Mouse (Mus musculus) C2C12 (cell line): ENCODE data around the gene Socs1. TPM values are rescaled to one million over a fixed set of nuclear protein-coding genes. Genes with fewer than 3 reads are reported as not detected.

Source experiments
- H3K27me3 ChIP-seq: one replicate; pipeline ENCODE4 v1.6.1; 2011; ENCODE audit not compliant: control insufficient read depth, insufficient read depth, insufficient read length
- H3K36me3 ChIP-seq: one replicate; pipeline ENCODE4 v1.6.1; 2011; ENCODE audit not compliant: control insufficient read depth, insufficient read depth
- H3K4me3 ChIP-seq: one replicate; pipeline ENCODE4 v1.5.1; 2011; ENCODE audit warnings: mild to moderate bottlenecking, control low read depth; ENCODE audit not compliant: poor library complexity, insufficient read depth, severe bottlenecking
- H3K79me2 ChIP-seq: one replicate; pipeline ENCODE4 v1.6.1; 2011; ENCODE audit not compliant: control insufficient read depth, insufficient read depth
- H3K79me3 ChIP-seq: one replicate; pipeline ENCODE4 v1.6.1; 2011; ENCODE audit warnings: low read depth, control low read depth
- H3ac ChIP-seq: one replicate; pipeline ENCODE3; 2011; ENCODE audit warnings: low read depth; ENCODE audit not compliant: control insufficient read depth, insufficient read length
- CEBPB ChIP-seq: IDR thresholded peaks from one replicate; pipeline ENCODE4 v1.6.1; 2011; ENCODE audit warnings: low read depth, mild to moderate bottlenecking, control low read depth, moderate library complexity
- CTCF ChIP-seq: IDR thresholded peaks from one replicate; pipeline ENCODE4 v1.5.1; 2011; ENCODE audit not compliant: control insufficient read depth, insufficient read depth, insufficient read length
- FOSL1 ChIP-seq: IDR thresholded peaks from one replicate; pipeline ENCODE4 v1.8.0; 2011; ENCODE audit warnings: mild to moderate bottlenecking, low read length; ENCODE audit not compliant: poor library complexity, insufficient read depth, severe bottlenecking
- MAX ChIP-seq: IDR thresholded peaks from one replicate; pipeline ENCODE4 v1.6.1; 2011; ENCODE audit warnings: mild to moderate bottlenecking, control low read depth
- MYOD1 ChIP-seq: IDR thresholded peaks from one replicate; pipeline ENCODE4 v1.6.1; 2011; ENCODE audit warnings: low read depth; ENCODE audit not compliant: control insufficient read depth, insufficient read length
- MYOG ChIP-seq: IDR thresholded peaks from one replicate; pipeline ENCODE4 v1.6.1; 2011; ENCODE audit not compliant: control insufficient read depth, insufficient read length; ENCODE audit errors: extremely low read depth
- USF1 ChIP-seq: IDR thresholded peaks from one replicate; pipeline ENCODE4 v1.6.1; 2011; ENCODE audit warnings: low read depth, mild to moderate bottlenecking, control low read depth, moderate library complexity
- long read RNA-seq, 2 experiments: library from polyadenylated mRNA; unstranded; transcript quantifications; one replicate each; pipeline ENCODE4 v2.0.0; 2019 to 2020
- polyA plus RNA-seq: library from polyadenylated mRNA; unstranded; fragments of >200 nt; fragmentation: generic; extraction: Trizol; gene quantifications from one replicate; pipeline ENCODE4 v1.2.1, GENCODE M21; 2012; ENCODE audit warnings: missing spikeins

The Socs1 gene
- 4.6 TPM for polyA plus RNA-seq
- long read RNA-seq, experiment 1, partial matches to known transcripts, result 0 of 9 reads
- long read RNA-seq, experiment 1, other reads (novel, unspliced or antisense), result 5 of 9 reads
- long read RNA-seq, experiment 2, transcript Socs1-201 (2 exons, 2,785 nt), result major isoform, 11 of 14 reads
- long read RNA-seq, experiment 2, partial matches to known transcripts, result 0 of 14 reads
- long read RNA-seq, experiment 2, other reads (novel, unspliced or antisense), result 3 of 14 reads

- no peaks in the 10 kb centered on the region for H3K27me3 ChIP-seq
- TF ChIP-seq CTCF (no peak), MAX (peak; percentile 45)
- H3K79me3 ChIP-seq, result peaks cover 13% of the 10 kb centered on the region
- H3K79me2 ChIP-seq, result peaks cover 25% of the 10 kb centered on the region
- no peaks in the 10 kb centered on the region for H3K36me3 ChIP-seq
- H3K4me3 ChIP-seq, result peak within 1 kb of the TSS; percentile 64
- peak within 1 kb of the TSS; percentile 90 for H3ac ChIP-seq
These were observed at the start of gene Socs1 for GRCm38 (mm10) chr16:10785371-10786231. Gene Socs1 (minus strand): TSS chr16:10785536.

GRCm38 (mm10) chr16:10834542-10834910 lies 49.2 kb upstream of the Socs1 start:
- Histone ChIP-seq H3K27me3 (no peaks in the 10 kb centered on the region), H3K79me3 (no peaks in the 10 kb centered on the region), H3ac (peak overlapping the region; percentile 8), H3K36me3 (no peaks in the 10 kb centered on the region), H3K4me3 (peak overlapping the region; percentile 40), H3K79me2 (no peaks in the 10 kb centered on the region)
- TF ChIP-seq CEBPB (no peak), USF1 (no peak), CTCF (no peak), MYOG (no peak), MAX (no peak), FOSL1 (no peak), MYOD1 (no peak)

- Histone ChIP-seq H3K27me3 (peaks cover 5% of the 10 kb centered on the region), H3K79me3 (no peaks in the 10 kb centered on the region), H3ac (no peak overlapping the region), H3K4me3 (no peak overlapping the region), H3K36me3 (no peaks in the 10 kb centered on the region), H3K79me2 (no peaks in the 10 kb centered on the region)
- no peak for TF ChIP-seq MYOD1
- TF ChIP-seq FOSL1, result no peak
- TF ChIP-seq CTCF, result no peak
- TF ChIP-seq MAX, result no peak
- TF ChIP-seq USF1, result no peak
- no peak for TF ChIP-seq MYOG
- TF ChIP-seq CEBPB, result no peak
These were observed 43.1 kb upstream of the Socs1 start for GRCm38 (mm10) chr16:10828461-10828805.

GRCm38 (mm10) chr16:10827766-10828460 lies 42.6 kb upstream of the Socs1 start:
- TF ChIP-seq CTCF (no peak), CEBPB (no peak), USF1 (no peak), MYOG (no peak), MYOD1 (no peak), MAX (no peak), FOSL1 (no peak)
- H3K27me3 ChIP-seq, result peaks cover 5% of the 10 kb centered on the region
- H3K36me3 ChIP-seq, result no peaks in the 10 kb centered on the region
- no peaks in the 10 kb centered on the region for H3K79me2 ChIP-seq
- no peak overlapping the region for H3K4me3 ChIP-seq
- no peak overlapping the region for H3ac ChIP-seq
- H3K79me3 ChIP-seq, result no peaks in the 10 kb centered on the region

- Histone ChIP-seq H3K79me2 (no peaks in the 10 kb centered on the region), H3K36me3 (no peaks in the 10 kb centered on the region), H3ac (no peak overlapping the region), H3K79me3 (no peaks in the 10 kb centered on the region), H3K27me3 (peaks cover 5% of the 10 kb centered on the region), H3K4me3 (no peak overlapping the region)
- TF ChIP-seq CEBPB, result no peak
- no peak for TF ChIP-seq CTCF
- no peak for TF ChIP-seq MYOG
- no peak for TF ChIP-seq USF1
- no peak for TF ChIP-seq MYOD1
- TF ChIP-seq MAX, result no peak
- TF ChIP-seq FOSL1, result no peak
These were observed 41.9 kb upstream of the Socs1 start for GRCm38 (mm10) chr16:10827269-10827668.
